Mouse (Mus musculus) C2C12 (cell line): ENCODE data around the gene Myct1. TPM values are rescaled to one million over a fixed set of nuclear protein-coding genes. Genes with fewer than 3 reads are reported as not detected.

Experiments
- H3K27me3 ChIP-seq: one replicate; pipeline ENCODE4 v1.6.1; 2011; ENCODE audit not compliant: control insufficient read depth, insufficient read depth, insufficient read length
- H3K36me3 ChIP-seq: one replicate; pipeline ENCODE4 v1.6.1; 2011; ENCODE audit not compliant: control insufficient read depth, insufficient read depth
- H3K4me3 ChIP-seq: one replicate; pipeline ENCODE4 v1.5.1; 2011; ENCODE audit warnings: mild to moderate bottlenecking, control low read depth; ENCODE audit not compliant: poor library complexity, insufficient read depth, severe bottlenecking
- H3K79me2 ChIP-seq: one replicate; pipeline ENCODE4 v1.6.1; 2011; ENCODE audit not compliant: control insufficient read depth, insufficient read depth
- H3K79me3 ChIP-seq: one replicate; pipeline ENCODE4 v1.6.1; 2011; ENCODE audit warnings: low read depth, control low read depth
- H3ac ChIP-seq: one replicate; pipeline ENCODE3; 2011; ENCODE audit warnings: low read depth; ENCODE audit not compliant: control insufficient read depth, insufficient read length
- CEBPB ChIP-seq: IDR thresholded peaks from one replicate; pipeline ENCODE4 v1.6.1; 2011; ENCODE audit warnings: low read depth, mild to moderate bottlenecking, control low read depth, moderate library complexity
- CTCF ChIP-seq: IDR thresholded peaks from one replicate; pipeline ENCODE4 v1.5.1; 2011; ENCODE audit not compliant: control insufficient read depth, insufficient read depth, insufficient read length
- FOSL1 ChIP-seq: IDR thresholded peaks from one replicate; pipeline ENCODE4 v1.8.0; 2011; ENCODE audit warnings: mild to moderate bottlenecking, low read length; ENCODE audit not compliant: poor library complexity, insufficient read depth, severe bottlenecking
- MAX ChIP-seq: IDR thresholded peaks from one replicate; pipeline ENCODE4 v1.6.1; 2011; ENCODE audit warnings: mild to moderate bottlenecking, control low read depth
- MYOD1 ChIP-seq: IDR thresholded peaks from one replicate; pipeline ENCODE4 v1.6.1; 2011; ENCODE audit warnings: low read depth; ENCODE audit not compliant: control insufficient read depth, insufficient read length
- MYOG ChIP-seq: IDR thresholded peaks from one replicate; pipeline ENCODE4 v1.6.1; 2011; ENCODE audit not compliant: control insufficient read depth, insufficient read length; ENCODE audit errors: extremely low read depth
- USF1 ChIP-seq: IDR thresholded peaks from one replicate; pipeline ENCODE4 v1.6.1; 2011; ENCODE audit warnings: low read depth, mild to moderate bottlenecking, control low read depth, moderate library complexity
- long read RNA-seq, 2 experiments: library from polyadenylated mRNA; unstranded; transcript quantifications; one replicate each; pipeline ENCODE4 v2.0.0; 2019 to 2020
- polyA plus RNA-seq: library from polyadenylated mRNA; unstranded; fragments of >200 nt; fragmentation: generic; extraction: Trizol; gene quantifications from one replicate; pipeline ENCODE4 v1.2.1, GENCODE M21; 2012; ENCODE audit warnings: missing spikeins

Gene Myct1
- not detected for polyA plus RNA-seq
- long read RNA-seq, experiment 1 = 0 reads
- long read RNA-seq, experiment 2 = 0 reads

GRCm38 (mm10) chr10:5593464-5593863 is at the start of gene Myct1:
TSS of gene Myct1 (plus strand) at chr10:5593775.
- no peak within 1 kb of the TSS for H3K4me3 ChIP-seq
- no peaks in the 10 kb centered on the region for H3K79me3 ChIP-seq
- no peaks in the 10 kb centered on the region for H3K36me3 ChIP-seq
- no peaks in the 10 kb centered on the region for H3K27me3 ChIP-seq
- TF ChIP-seq MAX = no peak
- no peak for TF ChIP-seq MYOD1
- no peak for TF ChIP-seq MYOG
- no peak for TF ChIP-seq FOSL1
- no peak for TF ChIP-seq CTCF
- TF ChIP-seq USF1 = no peak
- TF ChIP-seq CEBPB = no peak
- H3ac ChIP-seq = no peak within 1 kb of the TSS
- no peaks in the 10 kb centered on the region for H3K79me2 ChIP-seq

GRCm38 (mm10) chr10:5546428-5546827 is 47.1 kb upstream of the Myct1 start:
- no peaks in the 10 kb centered on the region for H3K36me3 ChIP-seq
- no peak overlapping the region for H3K4me3 ChIP-seq
- TF ChIP-seq FOSL1 (no peak), MYOG (no peak), MAX (no peak), CEBPB (no peak), CTCF (no peak), USF1 (no peak), MYOD1 (no peak)
- no peak overlapping the region for H3ac ChIP-seq
- peaks cover 7% of the 10 kb centered on the region for H3K27me3 ChIP-seq
- no peaks in the 10 kb centered on the region for H3K79me2 ChIP-seq
- no peaks in the 10 kb centered on the region for H3K79me3 ChIP-seq

GRCm38 (mm10) chr10:5547769-5548168 is 45.8 kb upstream of the Myct1 start:
- H3K79me3 ChIP-seq = no peaks in the 10 kb centered on the region
- H3K36me3 ChIP-seq = no peaks in the 10 kb centered on the region
- TF ChIP-seq MYOG = no peak
- no peak for TF ChIP-seq CTCF
- no peak for TF ChIP-seq FOSL1
- TF ChIP-seq MYOD1 = no peak
- TF ChIP-seq CEBPB = no peak
- no peak for TF ChIP-seq USF1
- TF ChIP-seq MAX = no peak
- no peak overlapping the region for H3K4me3 ChIP-seq
- H3K79me2 ChIP-seq = no peaks in the 10 kb centered on the region
- peaks cover 7% of the 10 kb centered on the region for H3K27me3 ChIP-seq
- H3ac ChIP-seq = no peak overlapping the region

GRCm38 (mm10) chr10:5548651-5549050 is 44.9 kb upstream of the Myct1 start:
- Histone ChIP-seq H3ac (no peak overlapping the region), H3K27me3 (peaks cover 7% of the 10 kb centered on the region), H3K36me3 (no peaks in the 10 kb centered on the region), H3K4me3 (no peak overlapping the region), H3K79me2 (no peaks in the 10 kb centered on the region), H3K79me3 (no peaks in the 10 kb centered on the region)
- TF ChIP-seq FOSL1 = no peak
- no peak for TF ChIP-seq MAX
- no peak for TF ChIP-seq CEBPB
- TF ChIP-seq MYOG = no peak

- Histone ChIP-seq H3ac (no peak overlapping the region), H3K36me3 (no peaks in the 10 kb centered on the region), H3K79me3 (no peaks in the 10 kb centered on the region), H3K79me2 (no peaks in the 10 kb centered on the region), H3K4me3 (no peak overlapping the region), H3K27me3 (peaks cover 7% of the 10 kb centered on the region)
- TF ChIP-seq CTCF (no peak), CEBPB (no peak), MYOD1 (no peak), MAX (no peak), FOSL1 (no peak), MYOG (no peak), USF1 (no peak)
Measured at GRCm38 (mm10) chr10:5549871-5550167, 43.8 kb upstream of the Myct1 start.
